Mouse (Mus musculus) T-helper 2 cell (primary cell): ENCODE results near the gene Nol12.

ENCODE experiments used
- in situ Hi-C: fragments of 300-600 bp; cut with MboI, MseI; formaldehyde crosslinking; loops from one replicate; pipeline ENCODE4 v1.15.1; 2025; ENCODE audit warnings: high pct_unique_total_duplicates

Gene Nol12

DNA sequence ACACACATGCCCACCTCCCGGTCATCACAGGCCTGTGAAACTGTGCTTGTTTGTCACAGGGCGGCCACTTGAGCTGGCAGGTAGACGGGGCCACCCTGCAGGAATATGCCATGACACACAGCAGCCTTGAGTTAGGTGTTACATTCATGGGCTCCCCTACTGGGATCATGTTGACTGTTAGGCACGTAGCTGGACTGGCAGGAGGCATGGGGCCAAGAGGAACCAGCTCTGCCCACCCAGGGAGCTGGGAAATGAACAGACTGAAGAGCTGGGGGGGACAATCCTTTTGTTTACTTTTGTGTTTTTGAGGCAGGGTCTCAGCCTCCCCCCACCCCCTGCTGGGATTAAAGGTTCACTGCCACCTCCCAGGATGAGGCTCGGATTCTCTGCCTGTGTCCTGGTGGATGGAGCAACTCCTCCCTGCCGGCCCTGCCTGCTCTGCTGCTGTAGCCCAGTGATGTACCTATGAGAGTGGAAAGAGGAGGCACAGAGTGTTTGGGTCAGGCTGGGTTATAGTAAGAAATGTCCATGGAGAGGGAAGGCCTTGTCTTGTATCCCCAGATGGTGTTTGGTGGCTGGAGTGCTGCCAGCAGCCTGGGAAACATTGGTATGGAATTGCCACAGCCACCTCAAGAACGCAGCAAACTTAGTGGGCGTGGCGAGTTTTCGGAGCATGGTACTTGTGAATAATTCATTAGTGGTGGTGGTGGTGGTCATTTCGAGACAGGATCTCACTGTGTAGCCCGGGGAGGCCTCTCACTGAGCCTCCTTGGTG is 18.5 kb upstream of the Nol12 start:
- in situ Hi-C loops = loop anchor here (5.0 kb wide), 1 partner anchor 46 kb away; no protein-coding TSS in a partner anchor

- in situ Hi-C loops = loop anchor here (5.0 kb wide), 1 partner anchor 44 kb away; no protein-coding TSS in a partner anchor
Observed at GRCm38 (mm10) chr15:78918126-78918525, 16.6 kb upstream of the Nol12 start.

- in situ Hi-C loops = loop anchor here (5.0 kb wide), 1 partner anchor 42 kb away; no protein-coding TSS in a partner anchor
Observed at GRCm38 (mm10) chr15:78919914-78920313, 14.8 kb upstream of the Nol12 start.

- in situ Hi-C loops = no loop called here
Observed at GRCm38 (mm10) chr15:78922700-78923099, 12.0 kb upstream of the Nol12 start.

DNA sequence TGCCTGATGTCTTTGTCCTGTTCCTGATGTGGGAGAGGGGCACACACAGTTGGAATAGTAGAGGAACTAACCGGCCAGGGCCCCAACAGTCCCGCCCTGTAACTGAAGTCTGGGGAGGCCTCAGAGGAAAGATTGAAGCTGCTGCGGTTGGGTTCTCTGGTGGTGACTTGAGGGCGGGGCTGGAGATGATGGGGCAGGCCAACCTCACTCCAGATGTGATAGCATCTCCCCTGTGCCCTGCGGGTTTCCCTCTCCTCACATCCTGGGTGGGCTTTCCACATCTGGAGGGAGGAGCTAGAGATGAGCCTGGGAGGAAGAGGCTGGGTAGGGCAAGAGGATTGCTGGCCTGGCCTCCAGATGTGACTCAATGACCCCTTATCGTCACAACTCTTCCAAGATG is 11.1 kb upstream of the Nol12 start:
- in situ Hi-C loops = no loop called here

DNA sequence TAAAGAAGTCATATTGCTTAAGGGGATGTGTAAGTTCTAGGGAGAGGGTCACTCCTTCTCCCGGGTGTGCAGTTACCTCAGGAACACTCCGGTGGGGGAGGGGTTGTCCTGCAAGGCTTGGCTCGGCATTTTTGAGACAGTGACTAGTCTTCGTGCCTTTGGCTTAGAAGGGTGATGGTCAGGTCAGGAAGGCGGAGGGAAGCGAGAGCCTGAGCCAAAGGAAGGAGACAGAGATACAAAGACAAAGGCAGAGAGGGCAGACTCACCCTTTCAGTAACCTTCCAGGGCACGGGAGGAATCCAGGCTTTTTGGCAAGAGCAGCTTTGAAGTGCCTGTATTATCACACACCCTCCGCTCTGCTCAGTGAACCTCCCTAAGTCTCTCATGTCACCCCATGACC is 9.6 kb upstream of the Nol12 start:
- in situ Hi-C loops = no loop called here

DNA sequence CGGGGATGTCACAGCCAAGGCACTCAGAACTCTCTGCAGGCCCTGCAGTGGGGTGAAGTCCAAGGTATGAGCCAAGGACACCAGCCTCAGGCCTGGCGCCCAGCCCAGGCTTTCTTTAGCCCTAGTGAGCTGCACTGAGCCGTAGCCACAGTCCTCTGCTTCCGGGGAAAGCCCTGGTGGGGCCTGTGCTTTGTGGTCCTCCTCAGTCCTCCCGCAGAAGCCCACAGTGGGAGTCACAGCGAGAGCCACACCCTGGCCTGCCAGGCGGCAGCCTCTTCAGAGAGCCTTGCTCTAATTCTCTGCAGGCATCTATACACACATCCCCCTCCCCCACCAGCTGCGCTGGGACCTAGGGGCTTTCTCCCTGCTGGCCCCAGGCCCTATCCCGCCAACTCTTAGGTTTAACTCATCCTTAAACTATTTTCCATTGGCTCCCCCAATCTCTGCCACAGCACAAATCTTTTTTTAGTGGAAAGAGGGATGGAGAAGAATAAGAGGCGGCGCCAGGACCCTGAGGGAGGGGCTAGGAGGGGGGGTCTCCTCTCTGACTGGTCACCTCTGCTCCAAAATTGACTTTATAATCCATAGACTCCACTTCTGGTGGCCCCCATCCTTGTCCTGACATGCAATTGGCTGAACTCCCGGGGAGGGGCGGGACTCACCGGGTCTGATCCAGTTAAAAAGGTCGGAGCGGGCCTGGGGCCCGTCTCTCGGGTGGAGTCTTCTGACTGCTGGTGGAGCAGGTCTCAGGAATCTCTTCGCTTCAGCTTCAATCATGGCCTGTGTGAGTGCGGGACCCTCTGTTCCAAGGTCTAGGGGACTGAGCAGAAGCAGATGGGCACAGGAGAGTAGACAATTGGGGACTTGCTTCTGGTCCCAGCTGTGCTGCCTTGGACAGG is 8.5 kb upstream of the Nol12 start, which contains the start of gene Lgals1:
Gene Lgals1 (plus strand): TSS at position 705 of the 899 bp plus-strand sequence.
- in situ Hi-C loops = no loop called here

GRCm38 (mm10) chr15:78927021-78927787 is 7.5 kb upstream of the Nol12 start:
- in situ Hi-C loops = no loop called here

GRCm38 (mm10) chr15:78927788-78928457 is 6.8 kb upstream of the Nol12 start:
- in situ Hi-C loops = no loop called here

DNA sequence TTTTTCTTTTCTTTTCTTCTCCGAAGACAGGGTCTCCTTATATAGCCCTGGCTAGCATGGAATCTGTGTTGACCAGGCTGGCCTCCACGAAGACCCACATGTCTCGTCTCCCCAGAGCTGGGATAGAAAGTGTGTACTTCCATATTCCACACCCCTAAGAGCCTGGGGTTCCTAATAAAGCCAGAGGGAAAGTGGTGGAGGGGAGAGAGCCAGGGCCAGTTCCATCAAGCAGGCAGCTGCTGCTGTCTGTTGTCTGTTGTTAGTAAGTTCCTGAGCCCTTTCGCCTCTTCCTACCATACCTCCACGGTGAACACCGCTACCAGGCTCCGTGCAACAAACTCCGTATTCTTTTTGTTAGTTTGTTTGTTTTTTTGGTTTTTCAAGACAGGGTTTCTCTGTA is 6.2 kb upstream of the Nol12 start:
- in situ Hi-C loops = no loop called here

DNA sequence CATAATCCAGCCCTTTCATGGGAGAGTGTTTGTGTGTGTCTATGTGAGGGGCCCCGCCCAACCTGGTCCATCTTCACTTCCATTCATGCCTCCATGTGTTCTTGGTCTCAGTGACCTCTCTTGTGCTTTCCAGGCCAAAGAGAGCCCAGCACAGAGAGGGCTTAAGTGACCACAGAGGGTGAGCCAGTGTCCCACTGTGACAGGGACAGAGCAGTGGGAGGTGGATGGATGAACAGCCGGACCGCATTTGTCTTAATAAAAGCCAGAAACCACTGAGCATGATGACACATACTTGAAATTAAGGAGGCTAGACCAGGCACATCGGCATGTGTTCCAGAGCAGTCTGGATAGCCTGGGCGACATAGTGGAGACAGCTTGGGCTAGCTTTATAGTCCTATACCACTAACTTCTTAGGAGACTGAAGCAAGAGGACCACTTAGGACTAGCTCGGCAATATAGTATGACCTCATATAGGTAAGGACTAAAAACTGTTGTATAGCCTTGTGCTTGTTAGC is 4.5 kb upstream of the Nol12 start:
- in situ Hi-C loops = loop anchor here (10.0 kb wide), 1 partner anchor 1075 kb away; no protein-coding TSS in a partner anchor

GRCm38 (mm10) chr15:78930801-78931426 is 3.8 kb upstream of the Nol12 start:
- in situ Hi-C loops = loop anchor here (10.0 kb wide), 1 partner anchor 1076 kb away; no protein-coding TSS in a partner anchor

DNA sequence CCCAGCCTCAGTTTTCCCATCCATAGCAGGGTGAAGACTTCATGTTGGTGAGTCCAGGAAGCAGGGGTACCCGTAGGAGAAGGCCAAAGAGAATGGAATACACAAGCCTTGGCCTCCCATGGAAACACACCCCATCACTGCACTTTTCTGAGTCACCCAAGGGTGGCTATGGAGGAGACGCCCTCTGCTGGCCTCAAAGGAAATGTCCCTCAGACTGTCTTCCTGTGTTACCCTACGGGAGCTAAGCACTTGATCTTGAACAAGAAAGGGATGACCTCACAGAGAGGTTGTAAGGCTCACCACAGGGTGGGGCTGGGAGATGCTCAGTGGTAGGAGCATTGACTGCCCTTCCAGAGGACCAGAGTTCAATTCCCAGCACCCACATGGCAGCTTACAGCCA is 3.2 kb upstream of the Nol12 start:
- in situ Hi-C loops = loop anchor here (10.0 kb wide), 1 partner anchor 1077 kb away; no protein-coding TSS in a partner anchor

GRCm38 (mm10) chr15:78936403-78936802 is 1.7 kb downstream of the Nol12 start:
- in situ Hi-C loops = loop anchor here (10.0 kb wide), 1 partner anchor 1082 kb away; no protein-coding TSS in a partner anchor

GRCm38 (mm10) chr15:78937311-78937710 is 2.6 kb downstream of the Nol12 start:
- in situ Hi-C loops = loop anchor here (10.0 kb wide), 1 partner anchor 1083 kb away; no protein-coding TSS in a partner anchor

- in situ Hi-C loops = loop anchor here (10.0 kb wide), 1 partner anchor 1083 kb away; no protein-coding TSS in a partner anchor
Observed at GRCm38 (mm10) chr15:78937963-78938362, 3.2 kb downstream of the Nol12 start.

GRCm38 (mm10) chr15:78940325-78940724 is 5.6 kb downstream of the Nol12 start:
- in situ Hi-C loops = no loop called here

DNA sequence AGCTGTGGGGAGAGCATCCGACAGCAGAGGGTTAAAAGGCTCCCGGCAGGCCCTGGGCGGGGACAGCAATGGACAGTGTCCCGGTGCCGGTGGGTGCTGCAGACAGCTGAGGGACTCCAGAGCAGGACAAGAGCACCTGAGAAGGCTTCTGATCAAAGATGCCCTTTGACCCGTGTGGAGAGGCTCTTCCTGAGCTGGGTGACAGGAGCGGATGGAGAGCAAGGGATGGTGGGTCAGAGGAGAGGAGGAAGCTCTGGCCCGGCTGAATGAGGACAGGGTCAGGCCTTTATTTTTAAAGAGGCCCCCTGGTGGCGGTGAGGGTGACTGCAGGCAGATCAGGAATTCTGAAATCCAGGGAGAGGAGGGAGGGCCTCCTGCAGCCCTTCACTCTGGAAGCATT is 7.9 kb downstream of the Nol12 start:
- in situ Hi-C loops = no loop called here

GRCm38 (mm10) chr15:78946232-78946631 is 11.5 kb downstream of the Nol12 start:
- in situ Hi-C loops = no loop called here

GRCm38 (mm10) chr15:78947657-78948056 is 12.9 kb downstream of the Nol12 start, which contains the start of gene Triobp:
Triobp (plus strand) TSS chr15:78947724.
- in situ Hi-C loops = no loop called here
